Mouse (Mus musculus): ENCODE measurements around the gene Scaf11.

GRCm38 (mm10) chr15:96468316-96468715, 7.7 kb upstream of the Scaf11 start:
- TF ChIP-seq CTCF (IDR thresholded peaks at IDR 0.05; ENCODE audit: low read depth), result no peak
- TF ChIP-seq EP300 (IDR thresholded peaks at IDR 0.05; ENCODE audit: low read depth), result no peak

All from liver, embryonic 14.5 days (tissue).